Mouse (Mus musculus): ENCODE results near the gene Ggt6.

DNA sequence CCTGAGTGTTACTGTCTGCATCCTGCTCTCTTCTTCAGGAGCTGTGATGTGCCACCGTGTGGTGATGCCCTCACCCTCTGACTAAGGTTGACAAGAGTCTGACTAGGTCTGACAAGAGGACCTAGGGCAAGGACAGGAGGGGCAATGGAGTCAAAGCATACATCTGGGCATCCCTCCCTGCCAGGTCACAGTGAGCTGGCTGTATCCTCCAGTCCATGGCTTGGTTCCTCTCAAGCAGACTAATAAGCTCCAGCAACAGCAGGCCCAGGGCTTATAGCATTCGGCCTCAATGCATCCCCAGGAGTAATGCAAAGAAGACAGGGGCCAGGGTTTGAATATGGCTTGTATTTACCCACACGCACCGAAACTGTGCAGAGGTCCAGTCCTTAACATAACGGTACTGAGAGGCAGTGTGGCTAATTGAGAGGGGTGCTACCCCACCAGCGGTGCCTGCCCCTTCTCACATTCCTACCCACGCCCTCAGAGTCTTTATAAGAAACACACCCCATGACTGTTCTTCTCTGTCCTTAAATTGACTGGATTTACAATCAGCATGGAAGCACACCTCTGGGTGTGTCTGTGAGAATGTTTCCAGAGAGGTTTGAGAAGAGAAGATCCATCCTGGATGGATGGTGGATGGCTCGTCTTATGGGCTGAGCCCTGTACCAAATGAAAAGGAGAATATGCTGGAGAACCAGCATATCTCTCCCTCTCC is 37.4 kb upstream of the Ggt6 start:
- TF ChIP-seq ZNF384 (IDR thresholded peaks at IDR 0.05; ENCODE audit: low read depth, low read length) (no peak), MAFK (IDR thresholded peaks at IDR 0.05; ENCODE audit: insufficient replicate concordance, low read length) (no peak), POLR2A (IDR thresholded peaks at IDR 0.05; ENCODE audit: low read depth, low read length) (no peak), ZC3H11A (IDR thresholded peaks at IDR 0.05; ENCODE audit: low read depth, low read length) (no peak), JUN (IDR thresholded peaks at IDR 0.05; ENCODE audit: insufficient read depth, low read depth, low read length) (no peak)
